Mouse (Mus musculus) urinary bladder, adult 18-20 months (tissue): ENCODE data around the gene Tead4.
A peak's percentile ranks its signal among the peaks of the same experiment; 100 is the strongest.

Experiments
- DNase-seq, 2 experiments: peaks; one replicate each; pipeline ENCODE4 v3.0.0; 2022; ENCODE audit warnings: low spot score in 2 of 2, mixed read lengths in 2 of 2

Tead4 gene

DNA sequence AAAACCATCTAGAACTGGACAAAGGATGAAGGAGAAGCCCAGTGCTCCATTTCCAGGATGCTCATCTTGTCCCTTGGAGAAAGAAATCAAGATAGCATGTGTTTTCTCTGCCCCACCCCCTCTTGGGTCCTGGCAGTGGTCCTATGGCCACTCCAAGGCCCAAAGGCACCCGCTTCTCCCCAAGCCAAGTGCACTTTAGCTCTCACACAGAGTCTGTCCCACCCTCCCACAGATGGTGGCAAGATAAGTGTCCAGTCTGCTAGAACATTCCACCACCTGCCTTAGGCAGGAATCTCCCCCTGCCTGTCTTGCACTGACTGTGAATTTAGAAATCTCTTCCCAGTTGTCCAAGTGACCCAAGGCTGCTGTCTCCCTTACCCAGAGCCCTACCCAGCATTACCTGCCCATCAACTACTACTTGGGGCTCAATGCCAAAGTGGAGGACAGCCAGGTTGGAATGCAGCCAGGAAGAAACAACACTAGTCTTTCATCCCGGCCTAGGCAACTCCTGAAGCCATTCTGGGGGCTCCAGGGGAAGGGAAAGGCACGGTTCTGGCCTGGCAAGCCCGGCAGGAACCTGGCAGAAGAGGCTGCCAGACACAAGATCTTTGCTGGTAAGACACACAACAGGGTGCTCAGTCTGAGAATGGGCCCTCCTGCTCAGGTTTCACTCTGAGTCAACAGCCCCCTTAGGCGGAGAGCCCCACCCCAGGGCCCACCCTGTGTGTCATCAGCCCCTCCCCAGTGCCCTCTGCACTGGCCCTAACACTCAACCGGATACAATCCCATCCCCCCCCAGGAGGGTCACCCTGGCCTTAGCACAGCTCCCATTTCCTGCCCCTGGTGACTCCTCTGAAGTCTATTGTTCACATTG lies 4.5 kb downstream of the Tead4 start:
- DNase-seq, result no peak

DNA sequence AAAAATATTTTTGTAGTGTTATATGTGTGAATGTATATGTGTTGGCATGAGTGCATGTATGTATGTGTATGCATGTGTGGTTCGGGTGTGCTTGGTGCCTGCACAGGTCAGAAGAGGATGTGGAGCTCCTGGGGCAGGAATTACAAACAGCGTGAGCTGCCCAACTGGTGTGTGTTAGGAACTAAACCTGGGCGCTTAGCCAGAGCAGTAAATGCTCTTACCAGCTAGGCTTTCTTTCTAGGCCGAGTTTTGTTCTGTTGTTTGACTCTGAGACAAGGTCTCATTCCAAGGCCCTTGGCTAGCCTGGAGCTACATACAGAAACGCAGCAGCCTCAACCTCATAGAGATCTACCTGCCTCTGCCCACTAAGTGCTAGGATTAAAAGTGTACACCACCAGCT lies 9.3 kb downstream of the Tead4 start:
- DNase-seq, result no peak

DNA sequence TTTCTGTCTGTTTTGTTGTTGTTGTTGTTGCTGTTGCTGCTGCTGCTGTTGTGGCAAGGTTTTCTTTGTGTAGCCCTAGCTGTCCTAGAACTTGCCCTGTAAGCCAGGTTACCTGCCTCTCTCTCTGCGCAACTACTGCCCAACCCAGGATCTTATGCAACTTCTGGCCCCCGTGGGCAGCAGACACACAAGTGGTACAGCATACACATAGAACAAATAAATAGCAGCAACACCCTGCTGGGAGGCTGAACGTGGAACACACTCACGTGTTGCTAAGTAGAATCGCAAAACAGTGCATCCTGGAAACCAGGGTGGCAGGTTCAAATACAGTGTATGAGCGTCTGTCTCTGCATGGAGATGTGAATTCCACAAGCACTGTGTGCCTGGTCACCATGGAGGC lies 11.9 kb downstream of the Tead4 start:
- no peak for DNase-seq

DNA sequence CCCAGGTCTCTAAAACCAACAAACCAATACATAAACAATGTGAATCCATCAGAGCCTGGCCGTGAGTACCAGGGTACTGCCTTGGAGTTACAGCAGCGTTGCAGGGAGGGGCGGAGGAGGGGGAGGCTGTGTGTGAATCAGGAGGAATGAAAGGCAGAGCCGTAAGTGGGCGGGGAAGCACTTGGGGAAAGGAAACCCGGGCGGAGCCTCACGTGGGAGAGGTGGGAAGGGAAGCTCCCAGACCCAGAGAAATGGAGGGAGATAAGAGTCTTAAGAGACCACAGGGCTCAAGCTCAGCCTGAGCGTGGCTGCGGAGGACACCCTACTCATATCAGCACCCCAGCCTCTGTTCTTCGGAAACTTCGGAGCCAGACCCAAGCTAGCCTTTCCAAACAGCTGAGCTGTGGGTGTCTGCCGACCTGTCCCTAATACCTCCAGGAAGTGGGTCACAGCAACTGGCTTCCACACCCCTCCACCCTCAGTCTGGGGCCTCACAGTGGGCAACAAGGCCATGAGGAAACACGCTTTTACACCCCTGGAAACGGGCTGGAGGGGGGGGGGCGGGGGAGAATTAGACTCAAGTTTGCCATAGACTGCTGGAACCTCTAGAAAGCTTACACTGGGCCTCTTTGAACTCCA lies 14.7 kb downstream of the Tead4 start:
- peak; percentile 51 to 58 for DNase-seq

DNA sequence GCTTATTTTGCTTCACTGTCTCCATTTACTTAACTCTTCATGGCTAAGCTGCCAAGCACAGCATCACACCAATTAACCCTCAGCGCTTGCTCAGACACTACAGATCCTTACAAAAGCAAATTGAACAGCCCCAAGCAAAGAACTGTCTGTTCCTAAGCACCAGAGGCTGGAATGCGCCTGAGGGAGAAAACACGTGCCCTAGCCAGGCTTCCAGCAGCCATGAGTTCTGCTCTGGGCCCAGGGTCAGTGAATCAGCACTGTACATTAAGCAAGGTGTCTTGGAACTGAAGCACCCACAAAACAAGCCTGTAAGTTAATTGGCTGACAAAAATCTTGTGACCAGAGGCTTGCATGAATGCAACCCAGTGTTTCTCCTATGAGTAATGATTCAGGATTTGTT lies 18.5 kb downstream of the Tead4 start:
- DNase-seq, result no peak

DNA sequence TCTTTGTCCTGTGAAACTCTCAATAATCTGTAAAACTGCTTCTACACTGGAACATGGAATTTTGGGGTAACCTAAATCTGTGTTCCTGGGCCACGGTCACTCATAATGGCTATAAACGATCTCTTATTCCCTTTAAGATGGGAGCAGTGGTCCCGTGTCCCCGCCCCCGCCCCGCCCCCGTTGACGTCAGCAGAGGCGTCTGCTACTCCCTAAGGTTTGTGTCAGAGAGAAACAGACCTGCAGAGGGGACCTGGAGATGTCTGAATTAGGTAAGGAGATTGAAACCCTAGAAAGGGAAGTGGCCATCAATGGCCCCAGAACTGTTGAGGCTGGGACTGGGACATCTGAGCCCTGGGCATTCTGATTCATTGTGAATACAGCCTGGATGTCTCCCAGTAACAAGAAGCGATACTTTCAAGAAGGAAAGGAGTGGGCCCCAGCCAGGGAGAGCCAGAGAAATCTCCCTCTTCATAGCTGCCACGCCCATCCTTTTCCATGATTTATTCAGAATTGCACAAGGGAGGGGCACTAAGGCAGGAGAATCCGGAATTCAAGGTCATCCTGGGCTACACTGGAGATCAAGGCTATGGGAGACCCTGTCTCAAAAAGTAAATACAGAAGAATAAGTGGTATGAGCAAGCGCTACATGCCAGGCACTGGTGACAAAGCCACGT lies 20.0 kb downstream of the Tead4 start:
- no peak for DNase-seq

DNA sequence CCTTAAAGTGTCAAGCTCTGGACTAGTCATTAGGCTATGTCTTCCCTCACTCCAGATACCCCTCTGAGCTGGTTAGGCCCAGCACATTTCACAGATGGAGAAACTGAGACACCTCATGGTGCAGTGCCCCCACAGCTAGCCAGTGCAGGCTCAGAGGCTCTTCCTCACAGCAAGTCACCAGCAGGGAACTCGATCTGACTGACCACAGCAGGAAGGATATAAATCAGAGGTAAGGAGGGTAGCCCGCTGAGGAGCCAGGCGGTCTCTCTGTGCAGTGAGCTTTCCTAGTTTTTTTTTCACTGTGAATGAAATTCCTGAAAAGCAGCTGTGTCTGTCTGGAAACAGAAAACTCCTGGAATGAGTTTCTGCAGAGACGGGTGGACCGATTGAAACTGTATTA lies 21.0 kb downstream of the Tead4 start:
- DNase-seq, result no peak

DNA sequence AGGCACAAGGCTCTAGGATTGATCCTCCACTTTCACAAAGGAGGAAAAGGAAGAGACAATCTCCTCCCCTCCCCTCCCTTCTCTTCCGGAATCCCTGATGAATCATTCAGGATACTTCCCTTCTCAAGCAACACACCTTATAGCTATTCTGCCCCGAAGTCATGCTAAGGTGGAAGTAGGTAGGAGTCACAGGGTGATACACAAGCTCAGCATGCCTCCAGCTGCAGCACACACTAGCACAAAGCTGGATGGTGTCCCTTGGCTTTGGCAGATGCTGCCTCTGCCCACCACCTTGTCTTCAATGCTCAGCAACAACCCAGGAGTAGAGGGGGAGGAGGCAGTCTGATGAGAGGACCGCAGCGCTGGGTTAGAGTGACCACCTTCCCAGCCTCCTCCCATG lies 21.5 kb downstream of the Tead4 start:
- no peak for DNase-seq

DNA sequence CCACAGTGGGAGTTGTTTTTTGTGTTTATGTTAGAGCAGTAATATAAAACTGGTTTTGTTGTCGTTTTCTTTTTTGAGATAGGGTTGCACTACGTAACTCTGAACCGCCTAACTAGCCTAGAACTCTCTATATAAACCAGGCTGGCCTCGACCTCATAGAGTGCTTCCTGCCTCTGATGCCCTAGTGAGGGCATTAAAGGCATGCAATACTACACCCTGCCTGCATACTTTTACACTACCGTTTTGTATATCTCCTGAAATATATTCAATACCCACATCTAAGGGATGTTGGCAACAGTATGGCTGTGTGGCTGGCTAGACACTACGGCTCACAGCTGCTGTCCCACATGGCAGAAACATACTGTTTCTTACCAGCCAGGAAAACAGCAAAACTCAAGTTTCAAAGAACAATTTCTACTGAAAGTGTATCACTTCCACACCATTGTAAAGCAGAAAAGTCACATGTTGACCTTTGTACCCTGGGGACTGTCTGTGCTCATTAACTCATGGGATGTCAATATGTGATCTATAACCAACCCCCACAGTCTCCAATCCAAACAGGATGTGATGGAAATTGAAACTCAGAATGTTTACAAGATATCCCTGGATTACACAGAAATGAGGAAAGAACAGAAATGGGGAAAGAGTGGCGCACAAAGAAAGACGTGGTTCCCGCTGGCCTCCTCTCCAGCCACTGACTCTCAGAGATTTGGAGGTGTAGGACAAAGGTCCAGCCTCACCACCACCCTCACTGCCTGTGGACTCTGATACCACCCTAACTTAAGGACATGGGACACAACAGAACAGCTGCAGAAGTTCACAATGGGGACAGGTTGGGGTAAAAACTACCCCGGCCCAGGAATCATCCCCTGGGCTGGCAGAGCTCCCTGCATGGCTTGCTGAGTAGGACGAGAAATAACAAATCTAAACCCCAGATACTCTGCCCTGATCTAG lies 23.2 kb downstream of the Tead4 start:
- no peak for DNase-seq

DNA sequence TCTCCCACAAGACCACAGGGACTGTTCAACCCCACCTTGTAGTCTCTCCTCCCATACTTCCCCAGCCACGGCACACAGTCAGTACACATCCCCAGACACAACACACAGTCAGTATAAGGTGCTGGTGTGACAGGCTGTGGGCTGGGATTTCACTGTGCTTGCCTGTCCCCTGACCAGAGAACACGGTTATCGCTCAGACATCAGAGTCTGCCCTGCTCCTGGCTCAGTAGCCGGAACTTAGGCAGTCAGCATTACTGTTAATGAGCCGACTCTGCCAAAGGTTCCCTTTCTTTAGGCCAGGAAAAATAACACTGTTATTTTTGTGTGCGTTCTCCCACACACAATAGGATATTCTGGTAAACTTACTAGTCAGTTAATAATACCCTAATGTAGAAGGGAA lies 24.3 kb downstream of the Tead4 start:
- no peak for DNase-seq

DNA sequence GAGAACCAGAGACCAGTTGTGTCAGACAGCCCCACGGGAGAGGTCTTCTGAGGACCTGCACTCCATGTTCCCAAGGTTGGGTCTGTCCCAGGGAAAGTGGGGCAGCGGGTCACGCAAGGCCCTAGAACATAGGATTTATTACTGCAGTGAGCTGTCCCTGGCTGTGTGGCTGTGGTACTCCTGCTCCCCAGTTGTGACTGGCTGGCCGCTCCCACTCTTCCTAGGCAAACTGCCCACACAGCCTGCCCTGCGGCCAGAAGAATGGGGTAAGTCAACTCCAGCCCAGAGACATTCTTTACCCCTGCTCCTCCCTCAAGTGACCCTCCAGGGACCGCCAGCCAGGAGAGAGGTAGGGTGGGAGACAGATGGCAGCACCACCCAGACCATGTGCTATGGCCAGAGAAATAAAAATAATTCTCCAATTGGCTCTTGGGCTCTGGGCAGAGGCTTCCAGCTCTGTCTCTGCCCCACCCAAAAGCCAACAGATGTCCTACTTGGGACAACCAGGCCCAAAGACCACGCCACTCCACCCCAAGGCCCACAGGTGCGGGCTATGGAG lies 25.0 kb downstream of the Tead4 start:
- no peak for DNase-seq

DNA sequence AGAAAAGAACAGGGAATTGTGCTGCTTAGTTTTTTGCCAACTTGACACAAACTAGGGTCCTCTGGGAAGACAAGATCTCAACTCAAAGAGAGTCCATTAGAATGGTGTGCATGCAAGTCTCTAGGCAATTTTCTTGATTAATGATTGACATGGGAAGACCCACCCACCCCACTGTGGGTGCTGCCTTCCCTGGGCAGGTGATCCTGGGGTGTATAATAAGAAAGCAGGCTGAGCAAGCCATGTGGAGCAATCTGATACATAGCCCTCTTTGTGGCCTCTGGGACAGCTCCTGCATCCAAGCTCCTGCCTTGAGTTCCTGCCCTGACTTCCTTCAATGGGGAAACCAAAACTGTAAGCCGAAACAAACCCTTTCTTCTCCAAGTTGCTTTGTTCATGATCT lies 27.1 kb downstream of the Tead4 start:
- no peak for DNase-seq

DNA sequence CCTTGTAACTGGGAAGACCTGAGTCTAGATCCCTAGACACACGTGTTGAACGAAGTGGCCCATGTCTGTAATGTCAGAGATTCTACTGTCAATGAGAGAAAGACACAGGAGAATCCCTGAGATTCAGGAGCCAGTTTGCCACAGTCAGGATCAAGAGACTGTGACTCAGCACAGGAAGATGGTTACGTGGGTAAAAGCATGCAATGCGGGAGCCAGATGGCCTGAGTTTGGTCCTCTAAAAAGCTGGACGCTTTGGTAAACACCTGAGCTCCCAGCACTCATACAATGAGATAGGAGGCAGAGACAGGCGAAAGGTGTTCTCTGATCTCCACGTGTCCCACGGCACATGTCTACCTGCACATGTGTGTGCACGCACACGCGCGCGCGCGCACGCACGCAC lies 27.9 kb downstream of the Tead4 start:
- no peak for DNase-seq

DNA sequence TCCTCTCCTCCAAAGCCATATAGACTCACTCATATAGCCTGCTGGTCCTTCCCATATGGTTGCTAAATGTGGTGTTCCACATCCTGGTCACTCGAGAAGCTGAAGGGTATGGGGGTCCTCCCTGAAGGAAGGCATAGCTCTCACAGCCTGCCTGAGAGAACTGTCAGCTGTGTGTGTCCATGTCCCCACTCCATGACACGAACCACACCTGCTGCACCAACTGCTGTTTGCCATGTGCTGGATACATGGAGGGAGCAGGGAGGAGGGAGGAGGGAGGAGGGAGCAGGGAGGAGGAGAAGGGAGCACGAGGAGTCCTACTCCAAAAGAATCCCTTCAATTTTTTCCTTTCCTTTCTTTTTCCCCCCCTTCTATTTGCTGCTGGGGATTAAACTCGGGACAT lies 30.8 kb downstream of the Tead4 start:
- no peak for DNase-seq

DNA sequence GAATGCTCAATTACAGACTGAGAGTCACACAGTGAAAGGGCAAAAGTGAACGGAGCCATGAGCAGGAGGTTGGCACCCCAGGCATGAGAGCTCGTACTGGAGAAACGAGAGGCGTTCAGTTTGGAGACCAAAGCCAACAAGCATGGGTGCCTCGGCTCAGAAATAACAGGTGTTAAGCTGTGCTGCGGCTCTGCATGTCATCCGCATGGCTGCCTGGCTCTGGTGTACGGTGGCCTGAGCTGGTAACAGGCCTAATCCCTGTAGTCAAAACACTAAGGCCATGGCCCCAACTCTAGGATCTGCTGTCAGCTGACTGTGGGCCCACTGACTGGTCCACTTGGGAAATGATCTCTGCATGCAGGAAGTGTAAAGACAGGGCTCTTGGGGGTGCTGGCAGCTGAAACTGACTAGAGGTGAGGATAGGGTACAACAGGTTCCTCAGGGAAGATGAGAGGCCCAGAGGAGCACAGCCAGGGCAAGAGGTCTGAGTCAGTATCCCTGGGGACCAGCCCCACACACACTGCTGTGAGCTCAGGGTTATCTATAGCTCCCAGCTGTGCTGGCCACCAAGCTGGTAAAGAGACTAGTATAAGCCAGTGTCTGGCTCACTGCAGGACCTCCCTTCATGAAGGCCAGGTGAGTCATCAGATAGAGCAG lies 35.6 kb downstream of the Tead4 start:
- no peak for DNase-seq

DNA sequence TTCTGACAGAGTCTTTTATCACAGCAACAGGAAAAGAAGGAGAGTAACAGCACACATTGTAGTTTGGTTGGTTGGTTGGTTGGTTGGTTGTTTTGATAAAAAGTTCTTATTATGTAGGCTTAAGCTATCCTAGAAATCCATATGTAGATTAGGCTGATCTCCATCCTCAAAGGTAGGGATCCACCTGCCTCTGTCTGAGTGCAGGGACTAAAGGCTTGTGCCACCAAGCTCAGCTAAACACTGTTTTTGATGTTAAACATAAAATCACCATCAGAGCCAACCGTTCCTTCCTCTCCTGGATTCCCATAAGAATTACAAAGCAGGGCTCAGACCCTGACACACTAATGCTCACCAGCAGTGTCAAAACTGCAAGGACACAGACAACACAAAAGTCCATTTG lies 39.1 kb downstream of the Tead4 start:
- no peak for DNase-seq

DNA sequence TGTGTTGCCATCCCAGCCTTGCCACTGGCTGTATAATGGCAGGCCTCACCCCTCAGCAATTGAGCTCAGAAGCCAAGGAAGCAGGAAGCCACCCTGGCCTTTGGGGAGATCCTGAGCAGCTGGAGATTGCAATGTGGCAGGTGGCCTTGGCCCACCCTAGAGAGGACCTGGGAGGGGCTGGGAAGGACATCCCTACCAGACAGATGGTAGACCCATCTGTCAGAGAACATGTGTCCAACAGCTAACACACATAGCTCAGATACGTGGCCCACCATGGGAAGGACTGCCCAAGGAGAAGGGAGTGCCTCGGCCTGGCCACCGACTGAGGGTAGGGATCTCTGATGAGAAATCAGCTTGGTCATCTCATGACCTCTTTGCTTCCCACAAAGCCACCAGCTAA lies 41.4 kb downstream of the Tead4 start:
- no peak for DNase-seq

DNA sequence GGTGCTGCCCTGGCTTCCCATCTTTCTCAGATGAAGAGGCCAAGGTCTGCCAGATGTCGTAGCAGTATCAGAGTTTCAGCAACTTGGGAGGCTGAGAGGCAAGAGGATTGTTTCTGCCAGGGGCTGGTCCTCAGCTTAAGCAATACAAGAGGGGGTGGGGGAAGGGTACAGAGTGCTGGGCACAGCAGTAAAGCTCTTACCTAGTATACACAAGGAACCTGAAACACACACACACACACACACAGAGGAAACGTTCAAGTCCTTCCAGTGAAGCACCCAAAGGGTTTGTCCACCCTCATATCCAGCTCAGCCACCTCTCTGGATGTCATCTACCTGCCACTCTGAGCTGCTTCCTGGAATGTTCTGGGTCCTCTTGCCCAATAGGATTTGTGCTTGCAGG lies 44.7 kb downstream of the Tead4 start:
- no peak for DNase-seq

DNA sequence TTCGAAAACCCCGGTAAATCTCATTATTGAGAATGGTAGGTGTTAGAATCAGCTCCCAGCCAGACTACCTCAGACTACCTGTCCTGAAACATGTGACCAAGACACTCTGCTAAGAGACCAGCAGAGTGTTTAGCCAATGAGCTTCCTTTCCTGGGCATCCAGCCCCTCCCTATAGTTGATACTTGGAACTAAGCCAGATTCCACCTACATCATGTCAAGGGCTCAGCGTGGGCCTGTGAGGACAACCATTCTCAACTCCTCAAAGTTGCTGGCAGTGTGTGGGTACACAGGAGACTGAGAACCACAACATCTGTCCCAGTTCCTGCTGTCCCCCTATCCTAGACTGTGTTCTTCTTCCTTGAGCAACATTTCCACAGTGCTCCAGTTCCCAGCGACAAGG lies 45.3 kb downstream of the Tead4 start:
- no peak for DNase-seq

DNA sequence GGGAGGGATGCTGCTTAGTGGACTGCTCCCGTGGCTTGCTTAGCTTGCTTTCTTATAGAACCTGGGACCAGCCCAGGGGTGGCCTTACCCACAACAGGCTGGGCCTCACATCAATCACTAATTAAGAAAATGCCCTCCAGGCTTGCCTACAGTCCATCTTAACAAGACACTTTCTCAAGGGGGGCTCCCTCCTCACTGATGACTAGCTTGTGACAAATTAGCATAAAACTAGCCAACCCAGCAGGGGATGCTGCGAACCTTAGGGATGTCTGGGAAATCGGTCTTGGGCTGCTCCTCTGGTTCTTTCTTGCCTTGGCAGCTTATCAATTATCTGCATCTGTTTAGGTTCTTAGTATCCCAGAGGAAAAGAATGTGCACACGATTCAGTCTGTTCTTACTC lies 46.1 kb downstream of the Tead4 start:
- DNase-seq, result no peak

DNA sequence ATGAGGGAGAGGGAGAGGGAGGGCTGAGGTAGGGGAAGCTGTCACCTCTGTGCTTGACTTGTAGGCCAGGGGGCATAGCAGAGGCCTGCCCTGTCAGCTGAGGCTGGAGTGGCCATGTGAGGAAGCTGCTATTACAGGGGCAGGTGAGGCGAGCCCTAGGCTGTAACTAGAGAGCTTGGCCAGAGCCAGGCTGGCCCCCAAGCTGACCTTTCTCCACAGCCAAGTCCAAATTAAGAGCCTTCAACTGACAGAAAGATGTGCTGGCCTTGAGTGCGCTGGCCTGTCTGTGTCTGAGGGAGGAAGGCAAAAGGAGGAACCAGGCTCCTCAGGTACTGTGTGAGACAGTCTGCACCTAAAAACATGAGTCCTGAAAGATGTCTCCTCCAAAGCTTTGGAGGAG lies 47.5 kb downstream of the Tead4 start:
- no peak for DNase-seq
